Mouse (Mus musculus): Measurements from ENCODE around the gene Crybg3. TPM values are rescaled to one million over a fixed set of nuclear protein-coding genes. Genes with fewer than 3 reads are reported as not detected.

Crybg3 gene
- polyA plus RNA-seq (2011; ENCODE audit: insufficient read length, low read depth, missing spikeins) = 14.1 and 16.4 TPM in 2 replicates

- H3K27ac ChIP-seq (ENCODE audit: insufficient read depth, low read length) = peak within 1 kb of the TSS; percentile 42
- TF ChIP-seq POLR2A (IDR thresholded peaks at IDR 0.05; ENCODE audit: low read depth, low read length) (peak; percentile 68), CTCF (IDR thresholded peaks at IDR 0.05; ENCODE audit: borderline replicate concordance, insufficient read depth, low read length) (no peak)
- H3K4me1 ChIP-seq (ENCODE audit: control insufficient read depth, insufficient read depth, low read length) = peaks cover 4% of the 10 kb centered on the region; the same call in 1 of the 2 replicates
- peak within 1 kb of the TSS; percentile 99 for H3K4me3 ChIP-seq (ENCODE audit: insufficient read depth, low read length)
Measured at GRCm38 (mm10) chr16:59600311-59601251, at the start of gene Crybg3. Crybg3 (minus strand) TSS chr16:59600979.

DNA sequence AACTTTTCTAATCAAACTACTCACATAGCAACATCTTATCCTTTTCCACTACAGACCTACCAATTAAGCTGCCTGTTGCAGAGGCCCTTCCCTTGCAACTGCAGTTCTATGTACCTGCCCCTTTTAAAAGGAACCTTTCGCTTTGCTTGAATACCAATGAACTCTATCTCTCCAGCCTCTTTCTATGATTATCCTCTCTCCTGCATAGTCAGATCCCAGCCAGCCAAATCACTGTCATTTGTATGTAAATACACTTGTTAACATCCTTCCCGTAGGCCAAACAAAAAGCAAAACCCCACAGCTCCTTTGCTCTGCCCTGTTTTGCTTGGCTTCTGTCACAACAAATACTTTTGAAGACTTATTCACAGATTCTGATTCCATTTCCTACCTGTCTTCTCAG lies 43.0 kb upstream of the Crybg3 start:
- no peaks in the 10 kb centered on the region for H3K4me1 ChIP-seq (ENCODE audit: control insufficient read depth, insufficient read depth, low read length)
- H3K4me3 ChIP-seq (ENCODE audit: insufficient read depth, low read length) = no peak overlapping the region
- TF ChIP-seq CTCF (IDR thresholded peaks at IDR 0.05; ENCODE audit: borderline replicate concordance, insufficient read depth, low read length) (no peak), POLR2A (IDR thresholded peaks at IDR 0.05; ENCODE audit: low read depth, low read length) (no peak)

GRCm38 (mm10) chr16:59639985-59640384 lies 39.2 kb upstream of the Crybg3 start:
- Histone ChIP-seq H3K4me1 (ENCODE audit: control insufficient read depth, insufficient read depth, low read length) (no peaks in the 10 kb centered on the region), H3K4me3 (ENCODE audit: insufficient read depth, low read length) (no peak overlapping the region), H3K27ac (ENCODE audit: insufficient read depth, low read length) (no peak overlapping the region)
- TF ChIP-seq POLR2A (IDR thresholded peaks at IDR 0.05; ENCODE audit: low read depth, low read length) (no peak), CTCF (IDR thresholded peaks at IDR 0.05; ENCODE audit: borderline replicate concordance, insufficient read depth, low read length) (no peak)

More for the DNA sequence above, 43.0 kb upstream of the Crybg3 start:
- no peak overlapping the region for H3K27ac ChIP-seq (ENCODE audit: insufficient read depth, low read length)

GRCm38 (mm10) chr16:59639102-59639691 lies 38.4 kb upstream of the Crybg3 start, which contains the start of gene Arl6:
Arl6 (minus strand) TSS chr16:59639391.
- Histone ChIP-seq H3K4me1 (ENCODE audit: control insufficient read depth, insufficient read depth, low read length) (no peaks in the 10 kb centered on the region), H3K27ac (ENCODE audit: insufficient read depth, low read length) (peak within 1 kb of the TSS; percentile 93), H3K4me3 (ENCODE audit: insufficient read depth, low read length) (peak within 1 kb of the TSS; percentile 73)
- TF ChIP-seq CTCF (IDR thresholded peaks at IDR 0.05; ENCODE audit: borderline replicate concordance, insufficient read depth, low read length) (no peak), POLR2A (IDR thresholded peaks at IDR 0.05; ENCODE audit: low read depth, low read length) (peak; percentile 81)

- Histone ChIP-seq H3K27ac (ENCODE audit: insufficient read depth, low read length) (no peak overlapping the region), H3K4me1 (ENCODE audit: control insufficient read depth, insufficient read depth, low read length) (no peaks in the 10 kb centered on the region), H3K4me3 (ENCODE audit: insufficient read depth, low read length) (no peak overlapping the region)
- TF ChIP-seq POLR2A (IDR thresholded peaks at IDR 0.05; ENCODE audit: low read depth, low read length) (no peak), CTCF (IDR thresholded peaks at IDR 0.05; ENCODE audit: borderline replicate concordance, insufficient read depth, low read length) (no peak)
Measured at GRCm38 (mm10) chr16:59634598-59634997, 33.8 kb upstream of the Crybg3 start.

DNA sequence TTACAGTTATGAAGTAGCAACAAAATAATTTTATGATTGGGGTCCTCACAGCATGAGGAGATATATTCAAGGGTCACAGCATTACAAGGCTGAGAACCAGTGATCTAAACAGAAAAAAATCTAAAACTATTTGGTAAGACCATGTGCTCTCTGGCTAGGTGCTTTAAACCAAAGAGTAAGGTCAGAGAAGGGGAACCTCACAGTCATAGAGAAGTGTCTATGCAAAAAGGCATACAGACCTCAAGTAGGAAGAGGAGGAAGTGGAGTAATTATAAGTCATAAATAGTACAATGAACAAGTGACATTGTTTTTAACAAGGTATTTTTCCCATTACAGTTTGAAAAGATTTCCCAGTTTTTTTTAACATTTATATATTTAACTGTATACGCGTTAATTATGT lies 20.8 kb upstream of the Crybg3 start:
- Histone ChIP-seq H3K4me3 (ENCODE audit: insufficient read depth, low read length) (no peak overlapping the region), H3K27ac (ENCODE audit: insufficient read depth, low read length) (no peak overlapping the region), H3K4me1 (ENCODE audit: control insufficient read depth, insufficient read depth, low read length) (no peaks in the 10 kb centered on the region)
- TF ChIP-seq POLR2A (IDR thresholded peaks at IDR 0.05; ENCODE audit: low read depth, low read length) (no peak), CTCF (IDR thresholded peaks at IDR 0.05; ENCODE audit: borderline replicate concordance, insufficient read depth, low read length) (no peak)

GRCm38 (mm10) chr16:59617167-59617566 lies 16.4 kb upstream of the Crybg3 start:
- no peaks in the 10 kb centered on the region for H3K4me1 ChIP-seq (ENCODE audit: control insufficient read depth, insufficient read depth, low read length)
- H3K27ac ChIP-seq (ENCODE audit: insufficient read depth, low read length) = no peak overlapping the region
- H3K4me3 ChIP-seq (ENCODE audit: insufficient read depth, low read length) = no peak overlapping the region
- TF ChIP-seq POLR2A (IDR thresholded peaks at IDR 0.05; ENCODE audit: low read depth, low read length) = no peak
- TF ChIP-seq CTCF (IDR thresholded peaks at IDR 0.05; ENCODE audit: borderline replicate concordance, insufficient read depth, low read length) = no peak

DNA sequence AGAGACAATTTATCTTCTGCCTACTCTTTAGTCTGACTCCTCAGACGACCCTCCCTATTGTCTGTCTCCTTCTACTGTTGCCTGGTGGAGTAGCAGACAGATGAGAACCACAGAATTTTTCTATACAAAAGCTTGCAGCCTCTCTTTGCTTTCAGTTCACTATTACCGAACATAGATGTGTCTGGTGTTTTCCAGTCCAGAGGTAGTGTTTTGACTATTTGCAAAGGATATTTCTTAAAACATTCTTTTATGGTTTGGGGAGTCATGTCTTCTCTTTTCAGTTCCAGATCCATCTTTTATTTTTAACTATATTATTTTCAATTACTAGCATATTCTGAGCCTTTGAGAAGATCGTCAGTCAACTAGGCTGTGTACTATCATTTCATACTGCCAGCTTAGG lies 14.9 kb upstream of the Crybg3 start:
- H3K4me3 ChIP-seq (ENCODE audit: insufficient read depth, low read length) = no peak overlapping the region
- H3K27ac ChIP-seq (ENCODE audit: insufficient read depth, low read length) = no peak overlapping the region
- no peak for TF ChIP-seq POLR2A (IDR thresholded peaks at IDR 0.05; ENCODE audit: low read depth, low read length)
- no peaks in the 10 kb centered on the region for H3K4me1 ChIP-seq (ENCODE audit: control insufficient read depth, insufficient read depth, low read length)

DNA sequence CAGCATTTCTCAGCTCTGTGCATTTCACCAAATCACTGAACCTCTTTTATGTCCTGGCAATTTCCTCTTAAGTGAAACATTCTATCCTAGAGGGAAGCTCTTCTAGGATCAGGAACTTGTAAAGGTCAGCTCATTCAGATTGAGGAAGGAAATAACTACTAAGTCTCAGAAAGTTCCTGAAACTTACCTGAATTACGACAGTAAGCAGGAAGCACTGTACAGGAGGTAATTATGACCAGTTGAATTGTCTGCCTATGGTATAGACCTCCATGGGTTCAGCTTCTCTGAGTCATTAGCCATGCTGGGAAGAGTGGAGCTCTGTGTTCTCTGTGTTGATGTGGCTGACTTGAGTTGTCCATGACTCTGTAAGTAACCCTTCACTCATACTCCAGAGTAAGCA lies 10.0 kb upstream of the Crybg3 start:
- Histone ChIP-seq H3K4me3 (ENCODE audit: insufficient read depth, low read length) (no peak overlapping the region), H3K4me1 (ENCODE audit: control insufficient read depth, insufficient read depth, low read length) (no peaks in the 10 kb centered on the region), H3K27ac (ENCODE audit: insufficient read depth, low read length) (no peak overlapping the region)
- TF ChIP-seq CTCF (IDR thresholded peaks at IDR 0.05; ENCODE audit: borderline replicate concordance, insufficient read depth, low read length) (no peak), POLR2A (IDR thresholded peaks at IDR 0.05; ENCODE audit: low read depth, low read length) (no peak)
